Mouse (Mus musculus) megakaryocyte, adult 5-6 weeks (primary cell): ENCODE measurements around the gene 1700019A02Rik. TPM values are rescaled to one million over a fixed set of nuclear protein-coding genes. Genes with fewer than 3 reads are reported as not detected.

Experiments
- ATAC-seq: 2 replicates; pipeline ENCODE4 v1.8.0; 2016; ENCODE audit warnings: mild to moderate bottlenecking, inconsistent platforms; ENCODE audit not compliant: poor library complexity, severe bottlenecking
- total RNA-seq, 2 experiments: library from RNA; stranded (forward) in 1 of 2; stranded (reverse) in 1 of 2; fragments of 153-499, 151-499 nt in 1 of 2; fragments of 221-1000, 200-1000 nt in 1 of 2; gene quantifications; 2 replicates each; pipeline versions ENCODE4 v1.2.3 to v1.2.4; 2015 to 2017

1700019A02Rik gene
- not detected in 2 replicates for total RNA-seq (2015)
- not detected in 2 replicates for total RNA-seq (2017)

DNA sequence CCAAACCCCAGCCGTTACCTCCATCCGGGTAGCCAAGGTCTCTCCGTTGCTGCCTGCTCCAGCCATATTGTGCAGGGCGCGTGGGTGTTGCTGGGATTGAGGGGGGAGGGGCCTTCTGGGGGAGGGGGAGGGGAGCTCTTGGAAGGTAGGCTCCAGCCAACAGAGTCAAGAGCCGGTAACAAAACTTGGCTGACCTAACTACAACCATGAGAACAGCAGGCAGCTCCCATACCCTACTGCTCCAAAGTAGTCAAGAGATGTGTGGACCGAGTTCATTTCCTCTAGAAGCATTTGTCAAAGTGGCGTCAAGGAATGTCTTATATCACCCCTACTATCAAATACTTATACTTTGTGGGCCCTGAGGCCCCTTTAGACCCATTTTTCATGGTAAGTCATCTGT, at the start of gene 1700019A02Rik:
Gene 1700019A02Rik (minus strand): TSS at position 101 of the 400 bp plus-strand sequence.
- ATAC-seq = no peak

DNA sequence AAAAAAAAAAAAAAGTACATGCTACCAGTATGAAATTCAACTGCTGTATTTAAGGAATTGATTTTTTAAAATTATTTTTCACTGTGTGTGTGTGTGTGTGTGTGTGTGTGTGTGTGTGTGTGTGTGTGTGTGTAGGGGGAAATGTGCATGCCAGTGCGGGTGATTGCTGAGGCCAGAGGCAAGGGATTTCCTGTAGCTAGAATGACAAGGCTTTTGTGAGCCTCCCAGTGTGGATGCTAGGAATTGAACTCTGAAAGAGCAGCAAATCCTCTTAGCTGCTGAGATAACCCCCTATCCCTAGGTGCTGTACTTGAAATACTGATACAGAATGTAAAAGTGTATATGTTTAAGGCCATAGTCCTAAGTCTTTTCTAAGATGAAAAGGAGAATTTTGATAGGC, 38.6 kb upstream of the 1700019A02Rik start:
- no peak for ATAC-seq

DNA sequence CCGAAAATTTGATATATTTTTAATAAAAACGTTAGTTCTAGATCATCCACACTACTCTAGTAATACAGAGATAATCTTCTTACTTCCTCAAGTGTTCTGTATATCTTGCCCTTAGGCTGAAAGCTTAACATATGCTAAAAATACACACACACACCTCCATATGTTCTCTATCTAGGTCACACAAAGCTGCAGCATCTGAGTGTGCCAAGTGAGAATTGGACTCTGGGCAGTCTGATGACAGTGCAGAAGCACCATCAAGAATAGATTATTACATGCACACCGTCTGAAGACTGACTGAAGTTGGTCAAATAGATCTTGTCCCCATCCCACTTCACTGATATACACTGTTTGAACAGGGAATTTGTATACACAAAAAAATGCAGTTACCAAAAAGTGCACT, 38.2 kb upstream of the 1700019A02Rik start:
- no peak for ATAC-seq

DNA sequence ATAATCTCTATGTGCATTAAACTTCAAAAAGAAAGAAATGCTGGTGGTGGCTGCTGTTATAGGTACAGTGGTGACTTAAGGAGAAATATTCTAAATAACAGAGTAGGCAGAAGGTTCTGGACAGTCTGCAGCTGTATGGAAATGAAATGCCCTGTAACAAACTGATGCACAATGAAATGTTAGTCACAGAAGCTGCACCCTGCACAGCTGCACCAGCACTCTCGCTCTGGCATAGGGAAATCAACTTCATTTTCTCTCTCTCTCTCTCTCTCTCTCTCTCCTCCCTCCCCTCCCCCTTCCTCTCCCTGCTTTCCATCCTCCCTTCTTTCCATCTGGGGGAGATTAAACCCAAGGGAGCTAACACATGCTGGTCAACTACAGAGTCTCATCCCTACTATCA, 37.3 kb upstream of the 1700019A02Rik start:
- ATAC-seq = no peak

GRCm38 (mm10) chr1:53210136-53210535, 22.7 kb upstream of the 1700019A02Rik start:
- ATAC-seq = no peak

DNA sequence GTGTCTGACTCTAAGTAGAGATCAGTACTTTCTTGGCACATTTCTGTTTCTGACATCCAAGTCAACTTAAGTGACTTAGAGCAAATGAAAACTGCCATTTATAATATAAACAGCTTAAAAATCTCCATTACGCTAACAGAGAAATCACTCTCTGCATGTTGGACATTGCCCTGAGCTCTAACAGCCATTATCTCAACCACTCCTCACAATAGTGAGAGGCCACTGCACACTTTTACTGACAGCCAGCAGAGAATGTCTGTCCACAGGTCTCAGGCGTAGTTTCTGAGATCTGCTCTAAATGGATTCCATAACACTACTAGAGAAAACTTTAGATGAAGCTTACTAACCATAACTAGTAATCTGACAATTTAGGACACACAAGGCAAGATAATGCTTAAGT, 16.5 kb upstream of the 1700019A02Rik start:
- ATAC-seq = no peak

DNA sequence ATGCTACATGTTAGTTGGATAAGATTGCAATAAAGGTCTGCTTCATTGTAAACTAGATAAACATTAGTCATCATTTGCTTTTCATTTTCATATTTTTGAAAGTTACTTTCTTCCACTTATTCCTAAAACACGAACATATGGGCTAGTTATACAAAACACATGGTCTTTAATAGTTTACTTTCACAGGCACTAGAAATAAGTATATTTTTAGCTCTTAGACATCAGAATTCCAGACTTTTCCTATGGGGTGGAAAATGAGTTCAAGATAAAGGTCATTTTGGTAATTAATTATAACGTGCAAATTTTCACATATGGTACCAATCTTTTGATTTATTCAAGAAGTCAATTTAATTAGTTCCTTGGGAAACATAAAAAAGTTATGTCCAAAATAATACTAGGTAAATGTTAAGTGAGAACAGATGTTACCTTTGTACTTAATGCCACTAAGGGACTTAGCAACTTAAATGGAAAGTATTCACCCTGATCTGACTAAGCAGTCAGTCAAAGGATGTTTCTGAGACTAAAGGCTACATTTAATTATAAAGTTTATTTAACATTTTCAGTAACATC, 14.3 kb upstream of the 1700019A02Rik start:
- ATAC-seq = no peak

DNA sequence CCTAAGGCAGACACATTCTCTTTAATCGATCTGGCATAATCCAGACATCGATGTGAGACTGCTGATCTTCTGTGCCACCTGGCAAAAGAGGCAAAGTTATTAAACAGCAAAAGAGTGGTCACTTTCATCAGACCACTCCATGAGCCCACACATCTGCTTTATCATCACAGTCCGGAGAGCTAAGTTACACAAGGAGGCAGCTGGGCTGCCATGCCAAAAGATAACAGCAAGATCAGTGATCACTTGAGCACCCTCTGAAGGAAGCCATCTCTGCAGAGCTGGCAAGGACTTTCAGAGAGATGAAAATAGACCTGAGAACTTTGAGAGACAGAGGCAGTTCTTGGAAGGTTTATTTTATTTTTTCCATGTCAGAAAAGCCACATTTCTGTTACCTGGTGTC, 7.1 kb upstream of the 1700019A02Rik start:
- ATAC-seq = no peak

GRCm38 (mm10) chr1:53191234-53191633, 3.8 kb upstream of the 1700019A02Rik start:
- ATAC-seq = no peak

DNA sequence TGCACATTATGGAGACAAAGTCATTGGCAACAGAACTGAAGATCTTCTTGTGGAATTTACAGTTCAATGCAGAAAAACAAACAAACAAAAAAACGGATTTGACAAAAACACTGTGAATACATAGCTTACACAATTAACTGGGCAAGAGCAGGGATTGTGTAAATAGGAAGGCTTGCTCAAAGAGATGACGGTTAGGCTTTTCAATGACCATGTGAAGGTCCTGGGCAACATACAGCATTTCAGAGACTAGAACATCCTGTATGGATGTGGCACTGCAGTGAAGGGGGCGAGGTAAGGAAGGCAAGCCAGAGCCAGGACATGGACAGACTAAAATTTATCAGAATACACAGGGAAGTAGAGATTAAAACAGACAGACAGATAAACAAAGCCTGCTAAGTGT, 2.2 kb upstream of the 1700019A02Rik start:
- peak; percentile 93 for ATAC-seq

- no peak for ATAC-seq
These were observed 1.1 kb downstream of the 1700019A02Rik start for GRCm38 (mm10) chr1:53186301-53186700.

DNA sequence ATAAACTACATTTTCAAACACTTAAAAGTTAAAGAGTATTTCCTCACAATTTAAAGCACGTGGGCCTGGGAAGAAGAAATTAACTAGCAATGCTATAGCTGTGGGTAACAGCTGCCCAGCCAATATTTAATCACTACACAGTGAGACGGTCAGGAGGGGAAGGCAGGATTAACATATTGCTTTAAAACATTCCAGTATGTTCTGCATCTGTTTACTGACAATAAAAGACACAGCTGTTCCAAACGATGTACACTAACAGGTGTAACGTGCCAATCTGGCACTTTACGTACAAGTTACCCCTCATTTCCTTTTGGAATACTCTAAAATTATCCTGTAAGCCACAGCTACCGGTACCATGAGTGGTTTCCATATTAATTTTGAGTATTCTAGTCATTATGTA, 29.7 kb downstream of the 1700019A02Rik start:
- ATAC-seq = no peak

- ATAC-seq = no peak
These were observed 64.4 kb downstream of the 1700019A02Rik start for GRCm38 (mm10) chr1:53123066-53123465.

DNA sequence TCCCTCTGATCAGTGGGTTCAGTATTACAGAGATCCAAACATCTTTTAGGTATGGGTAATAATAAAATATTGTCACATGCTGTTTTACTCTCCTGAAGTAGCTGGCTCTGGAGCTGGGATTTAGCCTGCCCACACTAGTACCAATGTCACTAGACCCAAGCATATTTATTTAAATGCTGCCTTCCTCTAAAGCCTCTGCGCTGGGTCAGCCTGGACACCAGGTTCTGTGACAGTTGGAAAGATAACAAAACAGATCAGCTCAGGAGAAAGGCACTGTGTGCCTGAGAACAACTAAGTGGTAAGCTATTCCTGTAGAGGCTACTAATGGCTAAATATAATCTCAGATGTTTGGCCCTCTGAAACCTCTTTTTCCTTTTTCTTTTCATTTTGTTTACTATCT, 76.9 kb downstream of the 1700019A02Rik start:
- ATAC-seq = no peak

Other genes starting within 250 kb of the 1700019A02Rik start
- gene 1700019D03Rik, start 167.5 kb downstream of the 1700019A02Rik start, total RNA-seq (2015) = 0.18 TPM in 1 of 2 replicates, not detected in the other
- gene 1700019D03Rik, start 167.5 kb downstream of the 1700019A02Rik start, total RNA-seq (2017) = 0.18 TPM in 1 of 2 replicates, not detected in the other
- not detected in 2 replicates for gene Mstn, start 126.0 kb downstream of the 1700019A02Rik start, total RNA-seq (2015)
- not detected in 2 replicates for gene Mstn, start 126.0 kb downstream of the 1700019A02Rik start, total RNA-seq (2017)
- 5.9 and 7.0 TPM in 2 replicates for gene Pms1, start 109.4 kb upstream of the 1700019A02Rik start, total RNA-seq (2015)
- 9.3 and 14.1 TPM in 2 replicates for gene Pms1, start 109.4 kb upstream of the 1700019A02Rik start, total RNA-seq (2017)
- 32.5 and 34.6 TPM in 2 replicates for gene Ormdl1, start 109.5 kb upstream of the 1700019A02Rik start, total RNA-seq (2015)
- 27.0 and 34.7 TPM in 2 replicates for gene Ormdl1, start 109.5 kb upstream of the 1700019A02Rik start, total RNA-seq (2017)
- not detected in 2 replicates for gene Gm28778, start 109.5 kb upstream of the 1700019A02Rik start, total RNA-seq (2015)
- not detected in 2 replicates for gene Gm28778, start 109.5 kb upstream of the 1700019A02Rik start, total RNA-seq (2017)
- 17.3 and 18.8 TPM in 2 replicates for gene Osgepl1, start 126.0 kb upstream of the 1700019A02Rik start, total RNA-seq (2015)
- 5.4 and 10.9 TPM in 2 replicates for gene Osgepl1, start 126.0 kb upstream of the 1700019A02Rik start, total RNA-seq (2017)
- gene Asdurf, start 165.0 kb upstream of the 1700019A02Rik start, total RNA-seq (2015) = not detected in 2 replicates
- gene Asdurf, start 165.0 kb upstream of the 1700019A02Rik start, total RNA-seq (2017) = 174 and 358 TPM in 2 replicates
- gene Gm28551, start 165.0 kb upstream of the 1700019A02Rik start, total RNA-seq (2015) = not detected in 2 replicates
- not detected in 2 replicates for gene Gm28551, start 165.0 kb upstream of the 1700019A02Rik start, total RNA-seq (2017)
- gene Asnsd1, start 165.1 kb upstream of the 1700019A02Rik start, total RNA-seq (2015) = 110 and 111 TPM in 2 replicates
- gene Asnsd1, start 165.1 kb upstream of the 1700019A02Rik start, total RNA-seq (2017) = 104 and 111 TPM in 2 replicates